Mouse (Mus musculus) adrenal gland, adult 8-10 months (tissue): ENCODE results near the gene Krtap1-3. TPM values are rescaled to one million over a fixed set of nuclear protein-coding genes. Genes with fewer than 3 reads are reported as not detected.
"Not testable (repeated sequence)": the region's sequence is repeated elsewhere in the genome, so short reads cannot be mapped to it uniquely, and the experiment has no call there.

ENCODE experiments used
- DNase-seq: peaks from one replicate; pipeline ENCODE4 v3.0.0; 2022
- total RNA-seq, 4 experiments: library from RNA; stranded (reverse); gene quantifications; 2 replicates each; pipeline ENCODE4 v1.2.4; 2022

Krtap1-3 gene
- total RNA-seq: not detected

GRCm38 (mm10) chr11:99590981-99591380 lies at the start of gene Krtap1-3:
Gene Krtap1-3, minus strand, starts transcription at chr11:99591339.
- no peak for DNase-seq

DNA sequence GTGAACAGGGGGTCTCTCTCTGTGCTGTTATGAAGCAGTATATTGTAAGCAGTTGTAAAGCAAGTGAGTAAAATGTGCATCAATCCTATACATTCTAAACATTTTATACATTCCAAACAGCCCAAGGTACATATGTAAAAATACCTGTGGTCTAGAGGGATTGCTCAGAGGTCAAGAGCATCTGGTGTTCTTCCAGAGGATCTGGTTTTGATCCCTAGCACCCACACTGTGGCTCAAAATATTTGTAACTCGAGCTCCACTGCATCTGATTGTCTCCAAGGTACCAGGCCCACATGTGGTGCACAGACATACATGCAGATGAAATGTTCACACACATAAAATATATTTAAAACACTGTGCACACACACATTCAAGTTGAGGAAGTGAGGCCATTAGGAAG lies 49.8 kb upstream of the Krtap1-3 start:
- DNase-seq: no peak

DNA sequence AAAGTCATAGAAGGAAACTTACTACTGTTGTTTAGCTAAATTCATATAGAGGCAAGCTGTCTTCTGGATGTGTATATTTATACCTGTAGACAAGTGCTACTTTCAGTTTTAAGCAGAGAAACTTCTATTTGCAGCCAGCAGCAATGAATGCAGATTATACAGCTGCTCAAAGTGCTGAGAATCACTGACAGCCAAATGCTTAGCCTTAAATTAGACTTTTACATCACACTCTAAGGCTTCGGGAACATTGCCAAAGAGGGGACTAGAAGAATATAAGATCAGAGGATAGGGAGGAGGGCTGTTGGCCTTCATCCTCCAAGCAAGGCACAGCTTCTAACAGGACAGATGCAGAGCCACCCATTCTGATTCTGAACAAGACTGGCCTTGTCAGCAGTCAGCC lies 45.9 kb upstream of the Krtap1-3 start:
- DNase-seq: no peak

DNA sequence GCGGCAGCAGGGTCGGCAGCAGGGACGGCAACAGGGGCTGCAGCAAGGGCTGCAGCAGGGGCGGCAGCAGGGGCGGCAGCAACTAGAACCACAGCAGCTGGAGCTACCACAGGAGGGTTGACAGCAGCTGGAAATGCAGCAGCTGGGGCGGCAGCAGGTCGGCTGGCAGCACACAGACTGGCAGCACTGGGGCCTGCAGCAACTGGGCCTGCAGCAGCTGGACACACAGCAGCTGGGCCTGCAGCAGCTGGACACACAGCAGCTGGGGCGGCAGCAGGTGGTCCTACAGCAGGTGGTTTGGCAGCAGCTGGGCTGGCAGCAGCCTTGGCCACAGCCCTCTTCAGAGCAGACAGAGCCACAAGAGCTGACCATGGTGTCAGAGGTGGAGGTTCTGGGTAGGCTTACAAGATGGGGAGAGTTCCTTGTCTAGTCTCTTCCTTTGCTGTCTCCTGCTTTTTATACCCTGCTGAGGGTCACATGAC lies 43.6 kb upstream of the Krtap1-3 start, which contains the start of gene Krtap4-2:
Gene Krtap4-2, minus strand, starts transcription at position 432 of the 482 bp plus-strand sequence.
- DNase-seq: no peak

DNA sequence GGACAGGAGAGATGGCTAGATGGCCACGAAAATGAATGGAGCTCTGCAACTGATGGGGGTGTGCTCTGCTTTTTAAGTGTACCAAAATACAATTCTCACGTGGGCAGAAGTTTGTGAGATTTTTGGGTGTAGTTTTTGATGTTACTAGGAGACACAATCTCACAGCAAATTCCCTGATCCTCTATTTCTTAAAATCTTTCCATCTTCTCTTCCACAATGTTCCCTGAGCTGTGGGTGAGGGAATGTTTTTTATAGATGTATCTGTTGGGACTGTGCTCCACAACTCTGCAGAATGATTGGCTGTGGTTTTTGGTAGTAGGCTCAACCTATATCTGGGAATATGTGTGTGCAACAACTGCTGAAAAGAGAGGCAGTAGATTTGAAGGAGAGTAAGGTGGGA lies 42.2 kb upstream of the Krtap1-3 start:
- DNase-seq: no peak

GRCm38 (mm10) chr11:99630890-99631289 lies 39.8 kb upstream of the Krtap1-3 start:
- no peak for DNase-seq

- no peak for DNase-seq
Observed at GRCm38 (mm10) chr11:99628138-99628537, 37.0 kb upstream of the Krtap1-3 start, which contains the start of gene Krtap4-1. Gene Krtap4-1, minus strand, starts transcription at chr11:99628238.

GRCm38 (mm10) chr11:99620335-99620734 lies 29.2 kb upstream of the Krtap1-3 start, which contains the start of gene Gm11562:
Gene Gm11562, minus strand, starts transcription at chr11:99620435.
- no peak for DNase-seq

- no peak for DNase-seq
Observed at GRCm38 (mm10) chr11:99614796-99615363, 23.7 kb upstream of the Krtap1-3 start, which contains the start of gene Krtap2-4. Gene Krtap2-4, minus strand, starts transcription at chr11:99614846.

DNA sequence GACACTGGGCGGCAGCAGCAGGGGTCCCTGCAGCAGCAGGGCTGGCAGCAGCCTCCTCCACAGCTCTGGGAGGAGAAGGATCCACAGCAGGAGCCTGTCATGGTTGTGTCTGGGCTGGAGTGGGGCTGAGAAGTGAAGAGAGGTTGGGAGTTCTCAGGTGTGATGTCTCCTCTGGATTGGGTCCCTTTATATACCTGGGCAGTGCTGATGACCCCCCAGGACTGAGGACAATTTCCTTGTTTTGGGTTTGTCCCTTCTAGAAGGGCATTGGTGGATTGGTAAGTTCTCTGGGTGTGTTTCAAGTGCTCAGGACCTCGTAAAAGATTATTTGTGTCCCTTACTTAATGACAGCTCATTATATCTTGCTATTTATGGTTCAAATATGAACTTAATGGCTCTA lies 18.9 kb upstream of the Krtap1-3 start, which contains the start of gene Gm11937:
Gene Gm11937, minus strand, starts transcription at position 101 of the 400 bp plus-strand sequence.
- DNase-seq: not testable (repeated sequence)

DNA sequence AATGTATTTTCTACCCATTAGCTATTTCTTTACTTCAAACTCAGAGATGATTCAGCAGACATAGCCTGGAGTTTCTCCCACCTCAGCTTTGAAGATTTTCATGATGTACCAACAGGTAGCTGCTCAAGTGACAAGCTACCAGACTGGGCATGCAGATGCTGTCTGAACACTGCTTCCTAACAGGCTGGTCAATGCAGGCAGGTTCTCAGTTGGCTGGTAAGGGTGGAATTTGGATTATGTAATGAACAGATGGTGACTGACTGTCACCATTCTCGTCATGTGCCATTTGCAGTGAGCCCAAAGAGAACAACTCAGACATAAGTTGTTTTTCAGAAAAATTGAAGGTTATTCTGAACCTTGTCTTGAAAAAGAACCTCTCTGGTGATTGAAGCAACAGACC lies 18.0 kb upstream of the Krtap1-3 start:
- no peak for DNase-seq

GRCm38 (mm10) chr11:99603208-99603607 lies 12.1 kb upstream of the Krtap1-3 start, which contains the start of gene Gm11938:
Gene Gm11938, minus strand, starts transcription at chr11:99603308.
- not testable (repeated sequence) for DNase-seq

GRCm38 (mm10) chr11:99597742-99598141 lies 6.6 kb upstream of the Krtap1-3 start, which contains the start of gene Krtap9-3:
Gene Krtap9-3, minus strand, starts transcription at chr11:99598105.
- DNase-seq: not testable (repeated sequence)

GRCm38 (mm10) chr11:99585096-99585495 lies 6.0 kb downstream of the Krtap1-3 start:
- DNase-seq: no peak

GRCm38 (mm10) chr11:99583245-99583704 lies 7.9 kb downstream of the Krtap1-3 start, which contains the start of gene Krtap1-4:
Gene Krtap1-4, minus strand, starts transcription at chr11:99583654.
- DNase-seq: no peak

DNA sequence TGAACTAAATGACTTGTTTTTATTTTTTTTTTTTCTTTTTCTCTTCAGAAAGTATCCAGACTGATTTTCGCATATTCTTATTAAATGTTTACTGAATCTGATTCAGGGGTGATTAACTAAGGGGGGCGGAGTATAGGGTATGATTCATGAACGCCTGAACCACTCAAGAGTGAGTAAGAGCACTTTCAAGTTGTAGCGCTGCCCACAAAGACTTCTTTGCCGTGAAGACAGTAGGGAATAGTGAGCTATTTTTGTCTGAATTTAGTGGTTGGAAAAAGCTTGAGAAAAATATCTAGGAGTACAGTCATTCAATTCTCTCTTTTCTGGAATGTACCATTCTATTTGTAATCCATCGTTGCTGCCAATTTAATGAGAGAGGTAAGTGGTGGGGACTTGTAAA lies 9.6 kb downstream of the Krtap1-3 start:
- no peak for DNase-seq

DNA sequence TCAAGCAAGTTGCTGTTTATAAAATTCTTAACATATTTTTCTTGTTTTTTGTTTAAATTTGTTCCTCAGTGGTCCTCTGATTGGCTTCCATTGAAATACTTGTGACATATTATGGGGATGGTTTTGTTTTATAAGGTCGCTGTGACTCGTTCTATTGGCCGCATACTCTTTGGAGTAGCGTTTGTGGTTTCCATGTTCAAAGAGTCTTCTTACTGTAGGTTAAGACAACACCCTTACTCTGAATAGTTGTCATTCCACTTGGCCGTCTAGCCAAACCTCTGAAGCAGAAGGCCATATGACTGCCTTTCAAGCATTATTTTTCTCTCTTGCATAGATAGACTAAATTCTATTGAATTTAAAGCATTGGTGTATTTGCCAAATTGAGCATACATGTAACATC lies 10.1 kb downstream of the Krtap1-3 start:
- no peak for DNase-seq

- DNase-seq: no peak
Observed at GRCm38 (mm10) chr11:99580636-99581035, 10.5 kb downstream of the Krtap1-3 start, which contains the start of gene Krtap1-5. Gene Krtap1-5, minus strand, starts transcription at chr11:99581016.

DNA sequence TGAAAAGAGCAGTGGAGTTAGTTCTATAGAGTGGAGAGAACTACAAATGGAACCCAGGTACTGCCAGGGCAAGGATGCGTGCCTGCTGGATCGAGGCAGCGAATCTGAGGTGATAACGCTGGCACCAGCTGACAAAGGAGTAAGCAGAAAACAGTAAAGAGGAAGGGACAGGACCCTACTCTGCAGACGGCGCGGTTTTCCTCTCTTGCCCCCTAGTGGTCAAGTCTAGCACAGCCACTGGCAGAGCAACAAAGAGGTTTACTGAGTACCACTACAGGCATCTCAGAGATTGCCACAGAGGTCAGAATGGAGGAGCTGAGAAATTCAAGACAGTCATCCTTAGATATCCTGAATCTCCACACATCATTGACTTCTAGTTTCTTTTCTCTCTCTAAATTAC lies 17.0 kb downstream of the Krtap1-3 start:
- peak; percentile 22 for DNase-seq

DNA sequence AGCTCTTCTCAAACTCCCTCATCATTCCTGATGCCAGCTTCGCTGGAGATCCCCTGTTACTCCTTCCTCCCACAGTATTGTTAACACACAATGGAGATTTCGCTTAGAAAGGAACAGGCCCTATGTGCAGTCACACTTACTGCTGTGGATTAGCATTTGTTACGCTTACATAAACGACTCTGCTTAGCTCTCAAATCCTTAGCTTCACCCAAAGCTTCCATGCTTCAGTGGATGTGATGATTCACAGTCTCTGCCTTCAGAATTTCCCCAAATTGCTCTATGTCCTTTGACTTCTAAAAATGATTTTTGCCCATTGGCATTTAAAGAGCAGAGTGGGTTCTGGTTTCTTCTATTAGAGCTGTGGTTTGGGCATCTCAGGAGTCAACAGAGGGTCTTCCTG lies 18.0 kb downstream of the Krtap1-3 start:
- DNase-seq: no peak

- no peak for DNase-seq
Observed at GRCm38 (mm10) chr11:99566530-99566929, 24.6 kb downstream of the Krtap1-3 start, which contains the start of gene Krtap3-1. Gene Krtap3-1, minus strand, starts transcription at chr11:99566630.

DNA sequence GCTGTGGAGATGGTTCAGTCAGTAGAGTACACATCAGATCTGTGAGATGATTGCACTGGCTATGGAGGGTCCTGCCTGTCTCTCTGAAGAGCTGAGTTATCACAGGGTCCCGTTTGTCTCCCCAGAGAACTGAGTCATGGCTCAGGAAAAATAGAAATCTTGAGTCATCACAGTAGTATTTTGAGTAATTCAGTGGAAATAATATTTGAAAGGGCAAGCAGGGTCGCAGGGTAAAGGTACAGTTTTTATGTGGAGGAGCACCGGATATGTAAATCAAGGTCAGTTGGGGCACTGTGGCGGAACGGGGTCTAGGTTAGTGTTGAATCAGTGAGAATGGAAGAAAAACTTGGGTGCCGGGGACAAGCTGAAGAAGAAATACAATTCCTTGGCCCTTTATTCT lies 28.6 kb downstream of the Krtap1-3 start:
- DNase-seq: no peak

DNA sequence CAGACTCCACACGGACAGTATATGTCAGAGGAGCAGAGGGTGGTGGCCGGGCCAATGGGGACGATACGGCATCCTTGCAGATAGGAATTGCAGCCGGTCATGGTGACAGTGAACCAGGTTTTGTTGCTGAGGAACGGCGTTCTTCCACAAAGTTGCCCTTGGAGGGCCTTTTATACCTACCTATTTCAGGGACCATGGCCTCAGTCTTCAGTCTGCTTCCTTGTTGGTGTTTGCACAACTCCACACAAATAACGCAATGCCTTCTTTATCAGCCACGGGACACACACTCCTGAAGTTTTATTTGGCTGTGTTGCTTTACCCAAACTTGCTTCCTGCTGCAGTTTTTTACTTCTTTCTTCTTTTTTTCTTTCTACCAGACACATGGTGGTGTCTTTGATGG lies 31.8 kb downstream of the Krtap1-3 start, which contains the start of gene Gm11939:
Gene Gm11939, minus strand, starts transcription at position 101 of the 400 bp plus-strand sequence.
- DNase-seq: no peak
